ENCODE assay signal across 34 mouse cellular contexts in genomic region chr6:113543906-113544481, GRCm38 (mm10). TPM values are rescaled to one million over a fixed set of nuclear protein-coding genes. Genes with fewer than 3 reads are reported as not detected.
DNase-seq lines count a peak whose midpoint lies in the region; ATAC-seq lines count a peak whose summit lies in the region.
"Had no signal": no experiment of that assay in that cellular context is flagged by ENCODE, and none has a peak within 500 bp of the region (broad histone marks: within the 10 kb centered on the region; RNA-seq: fewer than 3 reads in every experiment).

No protein-coding gene starts in this region.

- 0 out of 2 replicates have a peak overlapping the region, but pooled peaks have one; percentile 9 for H3K27ac ChIP-seq in liver, embryonic 15.5 days (replicated peaks)
- H3K27ac ChIP-seq in midbrain, embryonic 13.5 days, result no peak overlapping the region
- H3K27ac ChIP-seq: hindbrain, embryonic 14.5 days; limb, embryonic 10.5 days; limb, embryonic 15.5 days; lung, embryonic 15.5 days; midbrain, embryonic 12.5 days; neural tube, embryonic 13.5 days; stomach, embryonic 15.5 days had no signal

- H3K9ac ChIP-seq in liver, embryonic 15.5 days, result no peak overlapping the region
- H3K9ac ChIP-seq in midbrain, embryonic 13.5 days (replicated peaks), result no peak overlapping the region
- H3K9ac ChIP-seq: heart, embryonic 12.5 days; hindbrain, embryonic 14.5 days; limb, embryonic 15.5 days; lung, embryonic 15.5 days; midbrain, embryonic 12.5 days; neural tube, embryonic 13.5 days; stomach, embryonic 15.5 days had no signal

- peaks cover 63% of the 10 kb centered on the region for H3K36me3 ChIP-seq in liver, embryonic 15.5 days (replicated peaks)
- H3K36me3 ChIP-seq in midbrain, embryonic 13.5 days, result no peaks in the 10 kb centered on the region
- H3K36me3 ChIP-seq: lung, embryonic 15.5 days; neural tube, embryonic 13.5 days; stomach, embryonic 15.5 days had no signal

- DNase-seq in spleen, adult 12 weeks (ENCODE audit: low spot score), result peak; percentile 11
- DNase-seq in spleen, postnatal 36 days (ENCODE audit: low spot score in 2 of 2), result no peak
- DNase-seq in liver, result peak; percentile 27
- no peak for DNase-seq in right cerebral cortex, adult 18-20 months
- DNase-seq: cerebellum, adult 11-12 months; cerebellum, adult 9-11 months; gastrocnemius, postnatal 25 days; heart, adult 18-20 months; kidney, adult 9 months; kidney, postnatal 10 days; layer of hippocampus, postnatal 36 days; thymus, postnatal 14 days had no signal

- 57% methylated on average over 12 of the region's 12 CpGs for WGBS in liver, embryonic 15.5 days (ENCODE audit: insufficient replicate concordance)
- 95% methylated on average over 9 of the region's 12 CpGs for WGBS in midbrain, embryonic 13.5 days

- no peak overlapping the region for H3K4me3 ChIP-seq in liver, embryonic 15.5 days (replicated peaks)
- H3K4me3 ChIP-seq in midbrain, embryonic 13.5 days (replicated peaks), result no peak overlapping the region
- H3K4me3 ChIP-seq: heart, embryonic 12.5 days; limb, embryonic 10.5 days; limb, embryonic 15.5 days; lung, embryonic 15.5 days; midbrain, embryonic 12.5 days; neural tube, embryonic 13.5 days; stomach, embryonic 15.5 days had no signal

- H3K27me3 ChIP-seq in liver, embryonic 15.5 days, result no peaks in the 10 kb centered on the region
- no peaks in the 10 kb centered on the region for H3K27me3 ChIP-seq in midbrain, embryonic 13.5 days
- H3K27me3 ChIP-seq: CH12.LX; heart, embryonic 12.5 days; limb, embryonic 15.5 days; lung, embryonic 15.5 days; midbrain, embryonic 12.5 days; neural tube, embryonic 13.5 days; stomach, embryonic 15.5 days had no signal

- H3K9me3 ChIP-seq in liver, embryonic 15.5 days (replicated peaks), result no peaks in the 10 kb centered on the region
- H3K9me3 ChIP-seq in midbrain, embryonic 13.5 days, result no peaks in the 10 kb centered on the region
- H3K9me3 ChIP-seq: G1E; heart, embryonic 12.5 days; limb, embryonic 10.5 days; limb, embryonic 15.5 days; lung, embryonic 15.5 days; midbrain, embryonic 12.5 days; neural tube, embryonic 13.5 days; stomach, embryonic 15.5 days had no signal

- H3K4me2 ChIP-seq in liver, embryonic 15.5 days, result no peak overlapping the region
- H3K4me2 ChIP-seq in midbrain, embryonic 13.5 days (replicated peaks), result no peak overlapping the region
- H3K4me2 ChIP-seq: heart, embryonic 12.5 days; hindbrain, embryonic 14.5 days; limb, embryonic 15.5 days; lung, embryonic 15.5 days; midbrain, embryonic 12.5 days; neural tube, embryonic 13.5 days; stomach, embryonic 15.5 days had no signal

- H3K4me1 ChIP-seq in liver, embryonic 15.5 days (replicated peaks), result peaks cover 4% of the 10 kb centered on the region; the same call in 1 of the 2 replicates
- no peaks in the 10 kb centered on the region for H3K4me1 ChIP-seq in midbrain, embryonic 13.5 days (replicated peaks)
- H3K4me1 ChIP-seq: heart, embryonic 12.5 days; limb, embryonic 10.5 days; limb, embryonic 15.5 days; lung, embryonic 15.5 days; midbrain, embryonic 12.5 days; neural tube, embryonic 13.5 days; stomach, embryonic 15.5 days had no signal

- ATAC-seq in liver, embryonic 15.5 days (ENCODE audit: insufficient read depth), result peak; percentile 80
- no peak for ATAC-seq in granulocyte monocyte progenitor cell, adult 5-6 weeks (replicated peaks; ENCODE audit: poor library complexity, severe bottlenecking)
- no peak for ATAC-seq in midbrain, embryonic 13.5 days
- no peak for ATAC-seq in activated CD4-positive, CD25-positive, alpha-beta regulatory T cell, adult 4 months
- ATAC-seq: forebrain, embryonic 14.5 days; intestine, postnatal 0 days had no signal

RNA-seq across cellular contexts. Expression of gene Fancd2, which starts 12.5 kb away (rescaled TPM):
- polyA plus RNA-seq in liver, embryonic 15.5 days (2015; fragmentation: Nextera tagmentation; extraction: Ambion mirVana), result 7.5 and 8.4 TPM in 2 replicates
- total RNA-seq in granulocyte monocyte progenitor cell, adult 5-6 weeks (2014; fragmentation: Nextera tagmentation), result 23.8 and 27.4 TPM in 2 replicates
- total RNA-seq in granulocyte monocyte progenitor cell, adult 5-6 weeks (2017), result 28.2 and 33.2 TPM in 2 replicates
- polyA plus RNA-seq in midbrain, embryonic 13.5 days (2015; fragmentation: Nextera tagmentation; extraction: Ambion mirVana), result 4.2 and 4.5 TPM in 2 replicates
- 1 to 10 TPM; 4.4 to 7.2 TPM for polyA plus RNA-seq in activated CD4-positive, CD25-positive, alpha-beta regulatory T cell, adult 4 months (2017; shearing (Covaris generic))

RNA-seq across cellular contexts. Expression of gene Emc3, which starts 12.5 kb away (rescaled TPM):
- polyA plus RNA-seq in liver, embryonic 15.5 days (2015; fragmentation: Nextera tagmentation; extraction: Ambion mirVana), result 40.9 and 41.2 TPM in 2 replicates
- 47.4 and 48.0 TPM in 2 replicates for total RNA-seq in granulocyte monocyte progenitor cell, adult 5-6 weeks (2014; fragmentation: Nextera tagmentation)
- 38.7 and 41.8 TPM in 2 replicates for total RNA-seq in granulocyte monocyte progenitor cell, adult 5-6 weeks (2017)
- 95.3 and 99.6 TPM in 2 replicates for polyA plus RNA-seq in midbrain, embryonic 13.5 days (2015; fragmentation: Nextera tagmentation; extraction: Ambion mirVana)
- polyA plus RNA-seq in activated CD4-positive, CD25-positive, alpha-beta regulatory T cell, adult 4 months (2017; shearing (Covaris generic)), result 10 to 100 TPM; 57.7 to 61.8 TPM

RNA-seq across cellular contexts. Expression of gene Prrt3, which starts 42.3 kb away (rescaled TPM):
- polyA plus RNA-seq in liver, embryonic 15.5 days (2015; fragmentation: Nextera tagmentation; extraction: Ambion mirVana), result 0.03 and 0.07 TPM in 2 replicates
- not detected in 2 replicates for total RNA-seq in granulocyte monocyte progenitor cell, adult 5-6 weeks (2014; fragmentation: Nextera tagmentation)
- not detected in 2 replicates for total RNA-seq in granulocyte monocyte progenitor cell, adult 5-6 weeks (2017)
- polyA plus RNA-seq in midbrain, embryonic 13.5 days (2015; fragmentation: Nextera tagmentation; extraction: Ambion mirVana), result 5.2 and 6.0 TPM in 2 replicates
- under 1 TPM in 1 of 2 experiments, not detected in 1; 0.20 TPM for polyA plus RNA-seq in activated CD4-positive, CD25-positive, alpha-beta regulatory T cell, adult 4 months (2017; shearing (Covaris generic))
- total RNA-seq: CH12.LX; heart, adult 18-20 months; hematopoietic stem cell, adult 5-6 weeks had no signal
- polyA plus RNA-seq: G1E had no signal

RNA-seq across cellular contexts. Expression of gene Fancd2os, which starts 56.5 kb away (rescaled TPM):
- not detected in 2 replicates for polyA plus RNA-seq in liver, embryonic 15.5 days (2015; fragmentation: Nextera tagmentation; extraction: Ambion mirVana)
- not detected in 2 replicates for total RNA-seq in granulocyte monocyte progenitor cell, adult 5-6 weeks (2014; fragmentation: Nextera tagmentation)
- not detected in 2 replicates for total RNA-seq in granulocyte monocyte progenitor cell, adult 5-6 weeks (2017)
- polyA plus RNA-seq in midbrain, embryonic 13.5 days (2015; fragmentation: Nextera tagmentation; extraction: Ambion mirVana), result not detected in 2 replicates
- polyA plus RNA-seq in activated CD4-positive, CD25-positive, alpha-beta regulatory T cell, adult 4 months (2017; shearing (Covaris generic)), result not detected
- total RNA-seq: adrenal gland, adult 18-20 months; CH12.LX; gastrocnemius, postnatal 25 days; heart, adult 18-20 months; hematopoietic stem cell, adult 5-6 weeks; megakaryocyte, adult 5-6 weeks had no signal
- polyA plus RNA-seq: embryonic facial prominence, embryonic 14.5 days; forebrain, embryonic 14.5 days; G1E; heart, embryonic 12.5 days; heart, postnatal 0 days; hindbrain, embryonic 14.5 days; intestine, postnatal 0 days; large intestine, adult 2 months; limb, embryonic 15.5 days; lung, embryonic 15.5 days; midbrain, embryonic 12.5 days had no signal

Comparison
In these comparisons a context has a peak if more than half of its experiments do, and no peak if none do; other contexts are left out.
1. DNase-seq: peak in spleen, adult 12 weeks (single experiment) and liver (single experiment); none in spleen, postnatal 36 days (0 of 2) and right cerebral cortex, adult 18-20 months (single experiment).